Mouse (Mus musculus) lung, embryonic 16.5 days (tissue): ENCODE measurements around the gene Psd. TPM values are rescaled to one million over a fixed set of nuclear protein-coding genes. Genes with fewer than 3 reads are reported as not detected.

Experiments
- ATAC-seq: fragments of 200-750 bp; cut with Nextera tagmentation; 2 replicates; pipeline ENCODE4 v1.8.0; 2017; ENCODE audit warnings: low read depth, mild to moderate bottlenecking, moderate library complexity
- H3K27ac ChIP-seq: fragments of 300-500 bp; sonication (generic); 2 replicates; pipeline ENCODE4 v1.5.1; 2014; ENCODE audit warnings: mild to moderate bottlenecking, control low read depth, low read length
- H3K27me3 ChIP-seq: fragments of 300-500 bp; sonication (generic); 2 replicates; pipeline ENCODE4 v1.6.1; 2014; ENCODE audit warnings: low read depth, low read length, mixed read lengths; ENCODE audit not compliant: control insufficient read depth, insufficient read depth
- H3K36me3 ChIP-seq: fragments of 300-500 bp; sonication (generic); 2 replicates; pipeline ENCODE4 v1.6.1; 2014; ENCODE audit warnings: low read length; ENCODE audit not compliant: control insufficient read depth, insufficient read depth
- H3K4me1 ChIP-seq: fragments of 300-500 bp; sonication (generic); replicated peaks from 2 replicates; pipeline ENCODE4 v1.6.1; 2014; ENCODE audit warnings: low read length, mixed read lengths; ENCODE audit not compliant: control insufficient read depth, insufficient read depth
- H3K4me2 ChIP-seq: fragments of 300-500 bp; sonication (generic); 2 replicates; pipeline ENCODE4 v1.6.1; 2014; ENCODE audit warnings: low read depth, low read length, control low read depth
- H3K4me3 ChIP-seq: fragments of 300-500 bp; sonication (generic); 2 replicates; pipeline ENCODE4 v1.5.1; 2014; ENCODE audit warnings: mild to moderate bottlenecking, low read length, control low read depth
- H3K9ac ChIP-seq: fragments of 300-500 bp; sonication (generic); 2 replicates; pipeline ENCODE4 v1.6.1; 2014; ENCODE audit warnings: low read length, control low read depth
- H3K9me3 ChIP-seq: fragments of 300-500 bp; sonication (generic); 2 replicates; pipeline ENCODE4 v1.6.1; 2016; ENCODE audit warnings: low read length; ENCODE audit not compliant: control insufficient read depth
- WGBS: fragments of 180-500 bp; shearing (Covaris S2); extraction: QIAGEN DNeasy Blood & Tissue Kit; methylation state at CpG from one replicate; pipeline ENCODE4 v1.1.7; 2014; 5-methylcytosine and 5-hydroxymethylcytosine counted together
- polyA plus RNA-seq: library from polyadenylated mRNA; unstranded; fragments of >200 nt; fragmentation: Nextera tagmentation; extraction: Ambion mirVana; gene quantifications from 2 replicates; pipeline ENCODE4 v1.2.1, GENCODE M21; 2015

Gene Psd
- polyA plus RNA-seq, 1 experiment from 2014 or later: 3.4 TPM

DNA sequence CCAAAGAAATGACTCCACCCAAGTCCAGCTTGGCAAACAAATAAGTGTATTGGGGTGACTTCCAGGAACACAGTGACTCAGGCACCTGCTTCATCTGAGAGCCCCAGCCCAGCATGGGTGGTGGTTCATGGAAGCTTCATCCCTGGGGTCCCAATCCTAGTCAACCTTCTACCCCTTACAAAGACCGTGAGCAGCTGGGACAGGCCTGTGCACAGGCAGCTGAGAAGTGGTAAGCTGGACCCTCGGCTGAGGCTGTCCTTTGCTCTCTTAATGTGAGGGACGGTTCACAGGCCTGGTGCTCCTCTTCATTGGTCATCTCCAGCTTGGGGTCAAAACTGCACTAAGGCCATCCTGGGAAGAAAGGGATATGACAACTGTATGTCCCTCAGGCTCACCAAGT lies 39.4 kb downstream of the Psd start:
- no peak overlapping the region for H3K9ac ChIP-seq
- no peaks in the 10 kb centered on the region for H3K4me1 ChIP-seq
- H3K27me3 ChIP-seq: no peaks in the 10 kb centered on the region
- H3K27ac ChIP-seq: no peak overlapping the region
- 89% methylated on average over 3 of the region's 3 CpGs for WGBS
- no peak overlapping the region for H3K4me3 ChIP-seq
- peaks cover 33% of the 10 kb centered on the region for H3K36me3 ChIP-seq
- ATAC-seq: no peak
- no peaks in the 10 kb centered on the region for H3K9me3 ChIP-seq
- H3K4me2 ChIP-seq: no peak overlapping the region

DNA sequence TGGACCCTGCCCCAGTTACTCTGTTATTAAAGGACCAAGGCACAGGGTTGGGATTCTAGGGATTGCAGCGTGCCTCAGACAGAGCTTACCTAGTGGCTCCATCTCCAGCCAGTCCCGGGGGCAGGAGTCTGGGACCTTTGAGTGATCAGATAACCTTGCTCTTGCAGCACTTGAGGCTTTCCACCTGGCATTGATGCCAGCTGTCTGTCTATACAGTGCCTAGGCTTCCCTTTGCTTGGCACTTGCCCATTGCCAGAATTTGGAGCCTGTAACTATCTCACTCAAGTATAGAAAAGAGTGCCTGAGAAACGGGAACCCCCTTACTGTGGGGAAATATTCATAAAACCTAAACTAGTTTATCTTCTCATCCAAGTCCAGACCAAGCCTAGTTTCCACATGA lies 40.0 kb downstream of the Psd start:
- Histone ChIP-seq H3K4me1 (no peaks in the 10 kb centered on the region), H3K36me3 (peaks cover 40% of the 10 kb centered on the region), H3K9ac (no peak overlapping the region), H3K27ac (no peak overlapping the region), H3K9me3 (no peaks in the 10 kb centered on the region), H3K4me2 (no peak overlapping the region), H3K4me3 (no peak overlapping the region), H3K27me3 (no peaks in the 10 kb centered on the region)
- WGBS: 84% methylated on average over 3 of the region's 3 CpGs
- no peak for ATAC-seq

DNA sequence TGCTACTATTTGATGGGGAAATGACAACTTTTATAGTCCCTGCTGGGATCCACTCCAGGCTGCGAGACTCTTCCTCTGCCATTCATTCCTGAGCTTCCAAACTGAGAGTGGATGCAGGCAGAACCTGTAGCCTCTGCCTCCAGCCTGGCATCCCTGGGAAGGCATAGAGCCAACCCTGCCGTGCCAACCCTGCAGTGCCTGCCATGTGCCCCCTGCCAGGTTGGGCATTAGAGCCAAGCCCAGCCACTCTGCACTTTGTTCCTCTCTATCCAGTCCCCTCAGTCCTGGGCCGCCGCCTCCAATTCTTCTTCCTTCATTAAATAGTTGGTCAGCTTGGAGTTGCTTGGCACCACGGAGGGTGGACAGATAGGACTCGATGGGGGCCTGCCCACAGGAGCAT lies 40.9 kb downstream of the Psd start:
- Histone ChIP-seq H3K27ac (no peak overlapping the region), H3K9ac (no peak overlapping the region), H3K4me1 (no peaks in the 10 kb centered on the region), H3K27me3 (no peaks in the 10 kb centered on the region), H3K36me3 (peaks cover 45% of the 10 kb centered on the region), H3K4me3 (no peak overlapping the region), H3K9me3 (no peaks in the 10 kb centered on the region), H3K4me2 (no peak overlapping the region)
- 91% methylated on average over 6 of the region's 6 CpGs for WGBS
- ATAC-seq: no peak

DNA sequence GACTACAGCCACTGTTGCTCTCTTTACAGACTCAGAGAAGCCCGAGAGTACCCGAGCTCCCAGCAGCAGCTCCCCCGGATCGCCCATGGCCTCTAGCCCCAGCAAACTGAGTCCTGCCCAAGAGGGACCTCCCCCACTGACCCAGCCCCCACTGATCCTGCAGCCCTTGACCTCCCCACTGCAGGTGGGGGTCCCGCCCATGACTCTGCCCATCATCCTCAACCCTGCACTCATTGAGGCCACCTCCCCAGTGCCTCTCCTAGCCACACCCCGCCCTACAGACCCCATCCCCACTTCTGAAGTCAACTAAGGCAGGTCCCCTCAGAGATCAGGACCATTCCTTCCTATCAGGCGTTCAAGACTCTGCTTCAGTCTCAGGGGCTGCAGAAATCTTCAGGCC lies 41.3 kb downstream of the Psd start:
- Histone ChIP-seq H3K36me3 (peaks cover 47% of the 10 kb centered on the region), H3K4me3 (no peak overlapping the region), H3K9ac (no peak overlapping the region), H3K9me3 (no peaks in the 10 kb centered on the region), H3K27me3 (no peaks in the 10 kb centered on the region), H3K4me2 (no peak overlapping the region), H3K4me1 (no peaks in the 10 kb centered on the region), H3K27ac (no peak overlapping the region)
- WGBS: 81% methylated on average over 7 of the region's 7 CpGs
- ATAC-seq: no peak

DNA sequence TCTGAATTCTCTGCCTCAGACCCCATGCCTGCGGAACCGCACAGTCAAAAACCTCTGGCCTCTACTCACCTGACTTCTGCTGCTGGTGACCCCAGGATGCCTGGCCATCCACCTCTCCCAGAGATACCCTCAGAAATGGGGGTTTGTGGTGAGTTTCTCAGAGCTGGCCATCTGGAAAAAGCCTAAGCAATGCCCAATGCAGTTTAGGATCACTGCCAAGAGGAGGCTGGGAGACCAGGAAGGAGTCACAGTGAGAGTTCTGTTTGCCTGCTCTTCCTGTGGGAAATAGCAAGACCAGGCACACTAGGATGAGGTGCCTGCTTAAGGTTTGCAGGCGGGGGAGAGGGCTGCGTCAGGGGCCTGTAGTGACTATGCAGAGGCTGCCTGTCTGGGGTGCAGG lies 42.3 kb downstream of the Psd start:
- Histone ChIP-seq H3K27ac (no peak overlapping the region), H3K4me2 (no peak overlapping the region), H3K36me3 (peaks cover 54% of the 10 kb centered on the region), H3K4me3 (no peak overlapping the region), H3K9ac (no peak overlapping the region), H3K9me3 (no peaks in the 10 kb centered on the region), H3K4me1 (no peaks in the 10 kb centered on the region), H3K27me3 (no peaks in the 10 kb centered on the region)
- 94% methylated on average over 4 of the region's 4 CpGs for WGBS
- ATAC-seq: no peak

DNA sequence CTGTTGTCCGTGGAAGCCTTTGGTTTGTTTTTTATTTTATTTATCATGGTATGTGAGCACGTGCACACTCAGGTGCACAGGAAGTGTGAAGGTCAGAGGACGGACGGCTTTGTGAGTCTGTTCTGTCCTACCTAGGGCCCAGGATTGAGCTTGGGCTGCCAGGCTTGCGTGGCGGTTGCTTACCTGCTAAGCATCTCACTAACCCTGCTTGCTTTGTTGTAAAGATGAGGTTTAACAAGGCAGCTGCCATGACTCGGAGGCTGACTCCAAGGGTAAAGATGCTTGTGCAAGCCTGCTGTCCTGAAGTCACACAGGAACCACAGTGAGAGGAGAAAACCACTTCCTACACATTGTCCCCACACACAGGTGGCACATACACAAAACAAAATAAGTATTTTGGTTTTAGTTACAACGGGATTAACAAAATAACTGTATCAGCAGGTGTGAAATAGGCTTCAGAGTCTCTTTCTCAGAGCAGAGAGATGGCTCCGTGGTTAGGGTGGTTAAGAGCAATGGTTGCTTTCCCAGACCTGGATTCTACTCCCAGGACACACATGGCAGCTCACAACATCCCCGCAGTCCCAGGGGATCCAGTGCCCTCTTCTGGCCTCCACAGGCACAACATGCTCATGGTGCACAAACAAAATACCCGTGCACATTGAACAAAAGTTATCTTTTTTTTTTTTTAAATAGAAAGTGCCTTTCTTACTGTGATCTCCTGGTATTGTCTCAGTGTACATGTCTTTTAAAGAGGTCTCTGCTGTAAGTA lies 44.7 kb downstream of the Psd start:
- Histone ChIP-seq H3K9me3 (no peaks in the 10 kb centered on the region), H3K4me3 (no peak overlapping the region), H3K4me2 (no peak overlapping the region), H3K27ac (no peak overlapping the region), H3K27me3 (no peaks in the 10 kb centered on the region), H3K4me1 (no peaks in the 10 kb centered on the region), H3K9ac (no peak overlapping the region), H3K36me3 (peaks cover 60% of the 10 kb centered on the region)
- 91% methylated on average over 11 of the region's 11 CpGs for whole genome bisulfite sequencing
- ATAC-seq: no peak

DNA sequence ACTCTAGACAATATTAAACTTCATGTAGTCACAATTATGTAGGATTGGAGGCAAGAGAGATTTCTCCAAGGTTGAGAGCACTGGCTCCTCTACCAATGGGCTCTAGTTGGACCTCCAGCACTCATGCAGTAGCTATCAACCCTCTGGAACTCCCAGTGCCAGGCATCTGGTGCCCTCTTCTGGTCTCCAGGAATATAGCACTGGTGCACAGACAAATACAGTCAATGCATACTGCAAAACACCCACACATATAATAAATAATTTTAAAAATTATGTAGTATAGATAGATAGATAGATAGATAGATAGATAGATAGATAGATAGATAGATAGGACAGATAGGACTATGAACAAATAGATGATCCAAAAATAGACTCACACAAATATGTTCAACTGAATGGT lies 51.6 kb downstream of the Psd start:
- no peak overlapping the region for H3K27ac ChIP-seq
- H3K9ac ChIP-seq: no peak overlapping the region
- H3K4me3 ChIP-seq: no peak overlapping the region
- H3K9me3 ChIP-seq: peaks cover 2% of the 10 kb centered on the region; the same call in 1 of the 2 replicates
- ATAC-seq: no peak
- H3K4me1 ChIP-seq: no peaks in the 10 kb centered on the region
- no peak overlapping the region for H3K4me2 ChIP-seq
- H3K36me3 ChIP-seq: peaks cover 42% of the 10 kb centered on the region
- H3K27me3 ChIP-seq: no peaks in the 10 kb centered on the region

DNA sequence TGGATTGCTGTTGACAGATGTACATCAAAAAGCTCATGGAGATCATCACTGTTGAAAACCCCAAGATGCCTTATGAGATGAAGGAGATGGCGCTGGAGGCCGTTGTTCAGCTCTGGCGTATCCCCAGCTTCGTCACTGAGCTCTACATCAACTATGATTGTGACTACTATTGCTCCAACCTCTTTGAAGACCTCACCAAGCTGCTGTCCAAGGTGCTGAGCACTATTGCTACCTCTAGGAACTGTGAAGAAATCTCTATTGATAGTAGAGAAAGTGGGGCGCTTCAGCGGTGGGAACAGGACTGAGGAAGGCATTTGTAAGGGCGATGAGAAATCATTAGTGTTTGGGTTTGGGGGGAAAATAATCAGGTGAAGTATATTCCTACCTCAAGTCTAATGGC lies 62.2 kb downstream of the Psd start:
- peaks cover 45% of the 10 kb centered on the region for H3K36me3 ChIP-seq
- no peak overlapping the region for H3K4me3 ChIP-seq
- H3K4me1 ChIP-seq: no peaks in the 10 kb centered on the region
- WGBS: 84% methylated on average over 7 of the region's 7 CpGs
- no peak overlapping the region for H3K9ac ChIP-seq
- no peaks in the 10 kb centered on the region for H3K27me3 ChIP-seq
- ATAC-seq: no peak
- H3K27ac ChIP-seq: no peak overlapping the region
- no peaks in the 10 kb centered on the region for H3K9me3 ChIP-seq
- no peak overlapping the region for H3K4me2 ChIP-seq
